Mouse (Mus musculus) liver, adult 2 months (tissue): ENCODE measurements at regions not wholly inside any gene's neighbourhood (a gene's known extent, or its start where the extent isn't known, plus 50 kb on each side); places are given as distances from the start of the nearest gene placed in this dataset.

Experiments
- CTCF ChIP-seq: fragments of 200-500 bp; IDR thresholded peaks from 2 replicates; pipeline ENCODE4 v1.5.1; 2011; ENCODE audit warnings: low read depth, low read length, control low read depth
- POLR2A ChIP-seq: fragments of 200-500 bp; IDR thresholded peaks from 2 replicates; pipeline ENCODE4 v1.6.1; 2011; ENCODE audit warnings: low read length, control low read depth; ENCODE audit not compliant: insufficient read depth; ENCODE audit errors: extremely low read depth

DNA sequence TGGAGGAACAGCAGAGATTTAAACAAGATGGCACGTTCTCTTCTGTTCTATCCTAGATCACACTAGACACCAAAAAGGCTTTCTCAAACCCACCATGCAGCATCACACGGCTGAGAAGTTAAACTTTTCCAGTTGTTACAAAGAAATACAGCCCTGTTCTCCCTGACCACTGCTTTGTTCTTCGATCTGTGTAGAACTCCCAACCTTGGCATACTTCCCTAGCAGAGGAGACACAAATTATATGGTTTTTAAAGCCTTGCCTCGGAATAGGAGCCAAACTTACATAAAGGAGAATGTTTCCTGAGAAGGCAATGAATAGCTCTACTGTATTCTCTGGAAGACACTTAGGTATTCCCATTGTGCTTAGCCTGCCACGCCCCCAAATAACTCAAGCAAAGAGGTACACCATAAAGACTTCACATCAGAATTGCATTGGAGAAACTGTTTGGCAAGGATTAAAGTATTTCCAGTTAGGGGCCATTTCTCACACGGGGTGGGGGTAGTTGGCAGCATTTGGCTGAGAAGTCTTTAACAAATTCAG is 114.1 kb upstream of the Ccdc122 start:
- no peak for TF ChIP-seq CTCF
- no peak for TF ChIP-seq POLR2A
